In the genomic region with DNA sequence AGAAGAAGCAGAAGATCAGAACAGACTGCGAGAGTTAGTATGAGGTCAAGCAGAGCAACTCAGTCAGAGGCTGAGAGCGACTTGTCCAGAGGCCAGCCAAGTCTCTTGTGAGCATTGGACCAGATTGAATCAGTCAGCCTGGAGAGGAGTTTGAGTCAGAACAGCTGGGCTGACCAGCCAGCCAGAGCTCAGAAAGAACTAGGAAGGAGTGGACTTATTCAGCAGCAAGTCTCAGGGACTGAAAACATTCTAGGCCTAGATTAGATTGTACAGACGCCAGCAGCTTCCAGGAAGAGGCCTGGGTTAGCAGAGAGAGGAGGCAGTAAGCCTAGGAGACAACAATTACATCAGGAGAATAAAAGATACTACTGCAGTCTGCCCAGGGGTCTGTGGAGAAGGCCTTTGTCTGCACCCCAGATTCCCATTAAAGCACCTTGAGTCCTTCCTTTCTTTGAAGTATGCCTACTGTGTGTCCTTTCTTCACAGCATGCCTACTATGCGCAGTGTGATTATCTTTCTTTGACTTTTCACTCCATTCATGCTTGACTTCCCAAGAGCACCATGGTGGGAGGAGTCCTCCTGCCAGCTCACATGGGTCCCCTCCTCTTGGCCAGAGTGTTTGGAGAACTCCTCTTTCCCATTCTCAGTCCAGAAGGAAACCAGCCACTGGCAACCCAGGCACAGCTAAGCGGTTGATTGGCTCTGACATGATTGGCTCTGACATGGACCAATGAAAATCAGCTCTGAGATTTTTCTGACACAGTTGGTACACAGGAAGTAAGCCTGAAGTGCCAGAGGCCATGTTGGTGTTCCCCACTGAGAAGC, we compare ENCODE assay signal across 10 mouse cellular contexts. TPM values are rescaled to one million over a fixed set of nuclear protein-coding genes. Genes with fewer than 3 reads are reported as not detected.
DNase-seq lines count a peak whose midpoint lies in the region; ATAC-seq and TF ChIP-seq lines count a peak whose summit lies in the region.
"Had no signal": no experiment of that assay in that cellular context is flagged by ENCODE, and none has a peak within 500 bp of the region (broad histone marks: within the 10 kb centered on the region; RNA-seq: fewer than 3 reads in every experiment).

No protein-coding gene starts in this region.

- no peaks in the 10 kb centered on the region for H3K9me3 ChIP-seq in lung, embryonic 16.5 days (ENCODE audit: control insufficient read depth, low read length)
- H3K9me3 ChIP-seq in midbrain, embryonic 16.5 days (replicated peaks; ENCODE audit: control insufficient read depth, low read length, poor library complexity, severe bottlenecking), result no peaks in the 10 kb centered on the region
- H3K9me3 ChIP-seq in forebrain, postnatal 0 days (ENCODE audit: low read length), result no peaks in the 10 kb centered on the region
- H3K9me3 ChIP-seq: liver, embryonic 13.5 days had no signal

- no peak overlapping the region for H3K9ac ChIP-seq in lung, embryonic 16.5 days (ENCODE audit: low read length)
- no peak overlapping the region for H3K9ac ChIP-seq in midbrain, embryonic 16.5 days (ENCODE audit: low read depth, low read length)
- H3K9ac ChIP-seq in forebrain, postnatal 0 days, result no peak overlapping the region
- H3K9ac ChIP-seq: liver, embryonic 13.5 days had no signal

- H3K36me3 ChIP-seq in lung, embryonic 16.5 days (ENCODE audit: control insufficient read depth, insufficient read depth, low read length), result no peaks in the 10 kb centered on the region
- H3K36me3 ChIP-seq in midbrain, embryonic 16.5 days (ENCODE audit: control insufficient read depth, insufficient read depth, low read length), result peaks cover 4% of the 10 kb centered on the region
- peaks cover 11% of the 10 kb centered on the region; the same call in 1 of the 2 replicates for H3K36me3 ChIP-seq in forebrain, postnatal 0 days (ENCODE audit: insufficient read depth)
- H3K36me3 ChIP-seq: liver, embryonic 13.5 days had no signal

- no peaks in the 10 kb centered on the region for H3K4me1 ChIP-seq in lung, embryonic 16.5 days (replicated peaks; ENCODE audit: control insufficient read depth, insufficient read depth, low read length)
- no peaks in the 10 kb centered on the region for H3K4me1 ChIP-seq in midbrain, embryonic 16.5 days (ENCODE audit: control insufficient read depth, insufficient read depth, low read length)
- no peaks in the 10 kb centered on the region for H3K4me1 ChIP-seq in forebrain, postnatal 0 days (ENCODE audit: insufficient read depth)
- H3K4me1 ChIP-seq: liver, embryonic 13.5 days had no signal

- no peak overlapping the region for H3K4me3 ChIP-seq in lung, embryonic 16.5 days (ENCODE audit: low read length)
- H3K4me3 ChIP-seq in midbrain, embryonic 16.5 days (ENCODE audit: low read depth, low read length), result no peak overlapping the region
- H3K4me3 ChIP-seq in forebrain, postnatal 0 days (ENCODE audit: low read depth, low read length), result no peak overlapping the region
- H3K4me3 ChIP-seq: liver, embryonic 13.5 days had no signal

- WGBS in lung, embryonic 16.5 days, result 69% methylated on average over 5 of the region's 5 CpGs
- WGBS in midbrain, embryonic 16.5 days, result 70% methylated on average over 5 of the region's 5 CpGs
- 70% methylated on average over 5 of the region's 5 CpGs for WGBS in forebrain, postnatal 0 days

- peak; percentile 26 for DNase-seq in Muller cell, postnatal 12 days (ENCODE audit: inconsistent ontology term)
- peak; percentile 70 for DNase-seq in adipocyte (ENCODE audit: low spot score)
- DNase-seq in heart, postnatal 4 days, result peak; percentile 68
- no peak for DNase-seq in B cell, adult 2 months
- DNase-seq in forebrain, postnatal 0 days, result no peak
- DNase-seq: embryo, embryonic 11 days; liver, embryonic 13.5 days; right cerebral cortex, adult 18-20 months had no signal

- no peak for TF ChIP-seq CTCF in forebrain, postnatal 0 days (IDR thresholded peaks at IDR 0.05; ENCODE audit: low read depth)

- H3K4me2 ChIP-seq in lung, embryonic 16.5 days (ENCODE audit: low read depth, low read length), result no peak overlapping the region
- no peak overlapping the region for H3K4me2 ChIP-seq in midbrain, embryonic 16.5 days (ENCODE audit: low read length)
- no peak overlapping the region for H3K4me2 ChIP-seq in forebrain, postnatal 0 days (ENCODE audit: low read depth)
- H3K4me2 ChIP-seq: liver, embryonic 13.5 days had no signal

- ATAC-seq in lung, embryonic 16.5 days (ENCODE audit: low read depth), result peak; percentile 84
- ATAC-seq in midbrain, embryonic 16.5 days, result no peak
- no peak for ATAC-seq in forebrain, postnatal 0 days

- peak overlapping the region; percentile 31; the same call in 1 of the 2 replicates for H3K27ac ChIP-seq in lung, embryonic 16.5 days (ENCODE audit: low read length)
- no peak overlapping the region for H3K27ac ChIP-seq in midbrain, embryonic 16.5 days (ENCODE audit: low read length)
- H3K27ac ChIP-seq in forebrain, postnatal 0 days (ENCODE audit: low read depth, low read length), result no peak overlapping the region
- H3K27ac ChIP-seq: liver, embryonic 13.5 days had no signal

- no peaks in the 10 kb centered on the region for H3K27me3 ChIP-seq in lung, embryonic 16.5 days (ENCODE audit: control insufficient read depth, insufficient read depth, low read depth, low read length)
- no peaks in the 10 kb centered on the region for H3K27me3 ChIP-seq in midbrain, embryonic 16.5 days (ENCODE audit: control insufficient read depth, insufficient read depth, low read depth, low read length)
- no peaks in the 10 kb centered on the region for H3K27me3 ChIP-seq in forebrain, postnatal 0 days (ENCODE audit: insufficient read depth, low read length)

RNA-seq across cellular contexts. Expression of a gene that starts 16.7 kb away (rescaled TPM):
- total RNA-seq in heart, postnatal 4 days (2021), result 10 to 100 TPM; 22.5 to 26.9 TPM
- polyA plus RNA-seq in lung, embryonic 16.5 days (2015; fragmentation: Nextera tagmentation; extraction: Ambion mirVana), result 0.45 and 0.65 TPM in 2 replicates
- 3.9 and 4.0 TPM in 2 replicates for polyA plus RNA-seq in midbrain, embryonic 16.5 days (2015; fragmentation: Nextera tagmentation; extraction: Ambion mirVana)
- total RNA-seq in forebrain, postnatal 0 days (2014; rRNA removed), result 15.5 and 21.8 TPM in 2 replicates
- 2.9 and 4.1 TPM in 2 replicates for polyA plus RNA-seq in forebrain, postnatal 0 days (2015; fragmentation: Nextera tagmentation; extraction: Ambion mirVana)

Comparison
In these comparisons a context has a peak if more than half of its experiments do, and no peak if none do; other contexts are left out.
1. DNase-seq: peak in Muller cell, postnatal 12 days (single experiment), adipocyte (single experiment) and heart, postnatal 4 days (single experiment); none in B cell, adult 2 months (0 of 2) and forebrain, postnatal 0 days (single experiment).